Mouse (Mus musculus): ENCODE measurements around the gene Zfp568. TPM values are rescaled to one million over a fixed set of nuclear protein-coding genes. Genes with fewer than 3 reads are reported as not detected.

The Zfp568 gene
- total and polyA plus RNA-seq, 3 experiments: 5.1 to 26.2 (median 22.0) TPM

DNA sequence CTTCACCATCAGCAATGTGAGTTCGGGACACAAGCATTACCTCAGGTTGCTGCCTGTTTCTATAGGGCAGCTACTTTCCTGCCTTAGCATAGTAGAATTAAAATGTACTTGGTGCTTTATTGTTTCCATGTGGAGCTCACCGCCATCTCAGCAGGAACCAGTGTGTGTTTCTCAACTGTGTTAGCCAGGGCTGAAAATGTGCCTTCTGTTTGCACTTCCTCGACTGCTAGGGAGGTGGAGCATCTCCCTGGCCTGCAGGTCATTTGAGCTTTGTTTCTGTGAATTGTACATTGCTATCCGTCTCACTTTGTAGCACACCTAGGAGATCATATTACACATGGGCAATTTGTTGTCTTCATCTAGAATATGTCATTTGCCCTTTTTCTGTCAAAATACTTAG lies 43.6 kb downstream of the Zfp568 start:
- DNase-seq (ENCODE audit: low spot score) (no peak), ATAC-seq (ENCODE audit: extremely low read depth, insufficient number of reproducible peaks, low FRiP score, poor library complexity, severe bottlenecking) (no peak)
- TF ChIP-seq GATA1 (IDR thresholded peaks at IDR 0.05; ENCODE audit: borderline replicate concordance, low read length) (no peak), GATA2 (IDR thresholded peaks at IDR 0.05; ENCODE audit: borderline replicate concordance, low read depth, low read length) (no peak), CTCF (IDR thresholded peaks at IDR 0.05; ENCODE audit: low read depth, low read length) (no peak), TAL1 (conservative IDR thresholded peaks at IDR 0.05; ENCODE audit: low read depth, low read length) (no peak), POLR2AphosphoS5 (IDR thresholded peaks at IDR 0.05; ENCODE audit: insufficient replicate concordance, low read depth, low read length) (no peak)
- H3K27me3 ChIP-seq (ENCODE audit: insufficient read depth, low read length): peaks cover 2% of the 10 kb centered on the region; the same call in 1 of the 2 replicates
- H3K4me1 ChIP-seq (ENCODE audit: insufficient read depth, low read depth, low read length): peaks cover 3% of the 10 kb centered on the region; the same call in 1 of the 2 replicates
- peaks cover 57% of the 10 kb centered on the region for H3K36me3 ChIP-seq (replicated peaks)
- no peak overlapping the region for H3K4me3 ChIP-seq (ENCODE audit: low read depth, low read length)
- H3K9me3 ChIP-seq (replicated peaks): no peaks in the 10 kb centered on the region

DNA sequence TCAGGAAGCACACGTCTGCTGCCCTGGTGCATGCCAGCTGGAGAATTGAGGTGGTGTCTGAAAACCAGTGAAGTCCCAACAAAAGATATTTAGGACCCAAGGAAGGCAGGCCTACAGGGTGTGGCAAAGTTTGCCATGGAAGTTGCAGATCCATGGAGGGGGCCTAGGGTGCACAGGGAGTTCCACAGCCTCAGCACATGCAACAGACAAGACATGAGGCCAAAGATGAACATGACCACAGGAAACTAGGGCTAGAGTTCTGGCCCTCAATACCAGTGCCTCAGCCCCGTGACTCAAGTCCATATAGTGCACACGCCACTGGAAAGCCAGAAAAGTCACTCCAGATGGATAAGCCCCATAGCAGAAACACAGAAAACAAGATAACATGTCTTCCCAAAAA lies 44.8 kb downstream of the Zfp568 start:
- H3K36me3 ChIP-seq (replicated peaks): peaks cover 44% of the 10 kb centered on the region
- no peaks in the 10 kb centered on the region for H3K9me3 ChIP-seq (replicated peaks)
- H3K4me3 ChIP-seq (ENCODE audit: low read depth, low read length): no peak overlapping the region
- no peak for ATAC-seq (ENCODE audit: extremely low read depth, insufficient number of reproducible peaks, low FRiP score, poor library complexity, severe bottlenecking)
- DNase-seq (ENCODE audit: low spot score): no peak
- TF ChIP-seq GATA1 (IDR thresholded peaks at IDR 0.05; ENCODE audit: borderline replicate concordance, low read length): no peak
- no peak for TF ChIP-seq CTCF (IDR thresholded peaks at IDR 0.05; ENCODE audit: low read depth, low read length)
- no peak for TF ChIP-seq TAL1 (conservative IDR thresholded peaks at IDR 0.05; ENCODE audit: low read depth, low read length)
- no peak for TF ChIP-seq GATA2 (IDR thresholded peaks at IDR 0.05; ENCODE audit: borderline replicate concordance, low read depth, low read length)
- H3K4me1 ChIP-seq (ENCODE audit: insufficient read depth, low read depth, low read length): peaks cover 3% of the 10 kb centered on the region; the same call in 1 of the 2 replicates
- peaks cover 2% of the 10 kb centered on the region for H3K27me3 ChIP-seq (ENCODE audit: insufficient read depth, low read length)

GRCm38 (mm10) chr7:30030677-30031076 lies 46.9 kb downstream of the Zfp568 start:
- Histone ChIP-seq H3K4me3 (ENCODE audit: low read depth, low read length) (no peak overlapping the region), H3K36me3 (replicated peaks) (peaks cover 26% of the 10 kb centered on the region), H3K9me3 (replicated peaks) (no peaks in the 10 kb centered on the region), H3K27me3 (ENCODE audit: insufficient read depth, low read length) (peaks cover 10% of the 10 kb centered on the region), H3K4me1 (ENCODE audit: insufficient read depth, low read depth, low read length) (peaks cover 5% of the 10 kb centered on the region; the same call in 1 of the 2 replicates)
- ATAC-seq (ENCODE audit: extremely low read depth, insufficient number of reproducible peaks, low FRiP score, poor library complexity, severe bottlenecking): no peak
- TF ChIP-seq TAL1 (conservative IDR thresholded peaks at IDR 0.05; ENCODE audit: low read depth, low read length) (no peak), CTCF (IDR thresholded peaks at IDR 0.05; ENCODE audit: low read depth, low read length) (no peak), GATA1 (IDR thresholded peaks at IDR 0.05; ENCODE audit: borderline replicate concordance, low read length) (no peak), POLR2AphosphoS5 (IDR thresholded peaks at IDR 0.05; ENCODE audit: insufficient replicate concordance, low read depth, low read length) (no peak), GATA2 (IDR thresholded peaks at IDR 0.05; ENCODE audit: borderline replicate concordance, low read depth, low read length) (no peak)
- DNase-seq (ENCODE audit: low spot score): no peak

DNA sequence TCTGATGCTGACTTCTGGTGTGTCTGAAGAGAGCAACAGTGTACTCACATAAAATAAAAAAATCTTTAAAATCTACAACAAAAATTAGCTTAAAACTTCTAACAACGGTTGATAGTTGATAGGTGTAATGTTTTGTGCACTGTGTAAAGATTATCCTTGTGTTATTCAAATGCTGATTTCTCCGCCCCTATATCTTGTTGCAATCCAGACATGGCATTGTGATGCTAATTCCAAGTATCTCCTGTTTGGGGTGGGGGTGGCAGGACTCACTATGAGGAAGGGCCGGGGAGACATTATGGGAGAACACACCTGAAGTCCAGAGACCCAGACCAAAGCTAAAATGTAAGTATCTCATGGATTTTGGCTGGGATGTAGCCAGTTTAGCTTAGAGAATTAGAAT lies 47.6 kb downstream of the Zfp568 start:
- peaks cover 10% of the 10 kb centered on the region for H3K27me3 ChIP-seq (ENCODE audit: insufficient read depth, low read length)
- peaks cover 5% of the 10 kb centered on the region; the same call in 1 of the 2 replicates for H3K4me1 ChIP-seq (ENCODE audit: insufficient read depth, low read depth, low read length)
- H3K4me3 ChIP-seq (ENCODE audit: low read depth, low read length): no peak overlapping the region
- no peak for ATAC-seq (ENCODE audit: extremely low read depth, insufficient number of reproducible peaks, low FRiP score, poor library complexity, severe bottlenecking)
- H3K36me3 ChIP-seq (replicated peaks): peaks cover 20% of the 10 kb centered on the region
- no peaks in the 10 kb centered on the region for H3K9me3 ChIP-seq (replicated peaks)
- DNase-seq (ENCODE audit: low spot score): no peak
- TF ChIP-seq GATA2 (IDR thresholded peaks at IDR 0.05; ENCODE audit: borderline replicate concordance, low read depth, low read length): no peak

GRCm38 (mm10) chr7:30034331-30034730 lies 50.6 kb downstream of the Zfp568 start:
- Histone ChIP-seq H3K27me3 (ENCODE audit: insufficient read depth, low read length) (peaks cover 17% of the 10 kb centered on the region), H3K9me3 (replicated peaks) (no peaks in the 10 kb centered on the region), H3K4me3 (ENCODE audit: low read depth, low read length) (no peak overlapping the region), H3K4me1 (ENCODE audit: insufficient read depth, low read depth, low read length) (peaks cover 5% of the 10 kb centered on the region; the same call in 1 of the 2 replicates), H3K36me3 (replicated peaks) (no peaks in the 10 kb centered on the region)
- DNase-seq (ENCODE audit: low spot score) (no peak), ATAC-seq (ENCODE audit: extremely low read depth, insufficient number of reproducible peaks, low FRiP score, poor library complexity, severe bottlenecking) (no peak)
- no peak for TF ChIP-seq TAL1 (conservative IDR thresholded peaks at IDR 0.05; ENCODE audit: low read depth, low read length)

GRCm38 (mm10) chr7:30044354-30044753 lies 60.6 kb downstream of the Zfp568 start:
- ATAC-seq (ENCODE audit: extremely low read depth, insufficient number of reproducible peaks, low FRiP score, poor library complexity, severe bottlenecking): no peak
- Histone ChIP-seq H3K4me1 (ENCODE audit: insufficient read depth, low read depth, low read length) (peaks cover 3% of the 10 kb centered on the region; the same call in 1 of the 2 replicates), H3K27me3 (ENCODE audit: insufficient read depth, low read length) (peaks cover 14% of the 10 kb centered on the region), H3K9me3 (replicated peaks) (no peaks in the 10 kb centered on the region), H3K4me3 (ENCODE audit: low read depth, low read length) (no peak overlapping the region), H3K36me3 (replicated peaks) (no peaks in the 10 kb centered on the region)
- TF ChIP-seq POLR2AphosphoS5 (IDR thresholded peaks at IDR 0.05; ENCODE audit: insufficient replicate concordance, low read depth, low read length): no peak
- DNase-seq (ENCODE audit: low spot score): no peak

DNA sequence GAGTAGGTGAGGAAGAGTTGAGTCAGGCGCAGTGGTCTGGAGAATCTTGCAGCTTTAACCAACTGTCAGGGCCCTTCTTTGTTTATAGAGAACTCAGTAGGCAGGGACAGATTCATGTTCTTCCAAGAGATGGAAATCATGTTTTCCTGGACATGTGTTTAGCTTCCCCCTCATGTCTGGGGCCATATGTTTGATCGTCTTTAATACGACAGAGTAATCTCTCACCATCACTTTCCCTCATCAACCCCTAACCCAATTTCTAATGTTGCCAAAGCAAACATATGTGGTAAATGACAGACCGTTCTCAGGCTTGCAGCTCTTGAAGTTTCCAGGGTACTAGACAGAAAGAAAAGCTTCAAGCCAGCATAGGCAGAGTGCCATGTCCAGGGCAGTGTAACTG lies 64.4 kb downstream of the Zfp568 start:
- no peaks in the 10 kb centered on the region for H3K36me3 ChIP-seq (replicated peaks)
- H3K4me3 ChIP-seq (ENCODE audit: low read depth, low read length): no peak overlapping the region
- peaks cover 9% of the 10 kb centered on the region; the same call in 1 of the 2 replicates for H3K4me1 ChIP-seq (ENCODE audit: insufficient read depth, low read depth, low read length)
- H3K9me3 ChIP-seq (replicated peaks): no peaks in the 10 kb centered on the region
- peaks cover 25% of the 10 kb centered on the region for H3K27me3 ChIP-seq (ENCODE audit: insufficient read depth, low read length)
- ATAC-seq (ENCODE audit: extremely low read depth, insufficient number of reproducible peaks, low FRiP score, poor library complexity, severe bottlenecking) (no peak), DNase-seq (ENCODE audit: low spot score) (no peak)
- TF ChIP-seq POLR2AphosphoS5 (IDR thresholded peaks at IDR 0.05; ENCODE audit: insufficient replicate concordance, low read depth, low read length): no peak
- no peak for TF ChIP-seq GATA1 (IDR thresholded peaks at IDR 0.05; ENCODE audit: borderline replicate concordance, low read length)
- TF ChIP-seq TAL1 (conservative IDR thresholded peaks at IDR 0.05; ENCODE audit: low read depth, low read length): no peak
- TF ChIP-seq GATA2 (IDR thresholded peaks at IDR 0.05; ENCODE audit: borderline replicate concordance, low read depth, low read length): no peak
- no peak for TF ChIP-seq CTCF (IDR thresholded peaks at IDR 0.05; ENCODE audit: low read depth, low read length)

Measured in G1E (cell line).